In the genomic region with DNA sequence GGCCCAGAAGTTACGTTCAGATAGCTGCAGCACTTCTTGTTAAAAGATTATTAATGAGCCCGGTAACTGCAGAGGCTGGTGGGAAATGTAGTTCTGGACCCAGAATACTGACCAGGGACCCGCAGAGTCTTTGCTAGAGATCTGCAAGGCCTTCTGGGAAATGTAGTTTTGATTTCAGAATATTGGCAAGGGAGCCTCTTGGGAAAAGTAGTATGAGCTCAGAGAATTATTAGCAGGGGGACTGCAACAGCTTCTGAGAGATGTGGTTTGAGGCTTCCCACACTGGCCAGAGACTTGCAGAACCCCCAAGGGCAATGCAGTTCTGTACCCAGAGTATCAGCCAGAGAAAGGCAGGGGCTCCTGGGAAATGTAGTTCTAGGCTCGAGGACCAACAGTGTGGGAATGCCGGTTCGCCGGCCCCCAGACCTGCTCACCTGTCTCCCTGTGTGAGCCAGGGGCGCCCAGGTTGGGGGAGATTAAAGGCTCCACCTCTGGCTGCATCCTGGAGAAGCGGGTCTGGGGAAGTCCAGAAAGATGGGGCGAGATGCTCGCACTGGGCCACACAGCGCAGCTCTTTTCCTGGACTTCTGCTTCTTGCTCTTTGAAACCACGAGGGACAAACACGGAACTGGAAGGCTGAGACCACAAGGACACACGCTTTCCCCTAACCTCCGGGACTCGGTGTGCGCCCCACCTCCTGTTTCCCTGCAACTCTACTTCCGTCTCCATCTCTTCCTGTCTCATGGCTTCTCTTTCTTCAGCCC, we compare ENCODE assay signal across 8 mouse cellular contexts. TPM values are rescaled to one million over a fixed set of nuclear protein-coding genes. Genes with fewer than 3 reads are reported as not detected.
DNase-seq lines count a peak whose midpoint lies in the region; ATAC-seq and TF ChIP-seq lines count a peak whose summit lies in the region.

No protein-coding gene starts in this region.

- H3K27me3 ChIP-seq in forebrain, postnatal 0 days (ENCODE audit: insufficient read depth, low read length): no peaks in the 10 kb centered on the region
- H3K27me3 ChIP-seq in lung, embryonic 15.5 days: peaks cover 3% of the 10 kb centered on the region; the same call in 1 of the 2 replicates
- H3K27me3 ChIP-seq in thymus, adult 2 months (ENCODE audit: control insufficient read depth, insufficient read depth, low read length): no peaks in the 10 kb centered on the region

- TF ChIP-seq CTCF in forebrain, postnatal 0 days (IDR thresholded peaks at IDR 0.05; ENCODE audit: low read depth): no peak
- TF ChIP-seq CTCF in olfactory bulb, adult 2 months (IDR thresholded peaks at IDR 0.05; ENCODE audit: insufficient read depth, low read depth, low read length): no peak
- TF ChIP-seq CTCF in thymus, adult 2 months (IDR thresholded peaks at IDR 0.05; ENCODE audit: borderline replicate concordance, control insufficient read depth, extremely low read depth, insufficient read depth, low read length, poor library complexity): no peak

- H3K9me3 ChIP-seq in ES-E14 (ENCODE audit: control insufficient read depth, insufficient read depth, low read depth, low read length): no peaks in the 10 kb centered on the region
- no peaks in the 10 kb centered on the region for H3K9me3 ChIP-seq in forebrain, postnatal 0 days (ENCODE audit: low read length)
- no peaks in the 10 kb centered on the region for H3K9me3 ChIP-seq in lung, embryonic 15.5 days

- in situ Hi-C loops in ES-E14 (cut with MboI; ENCODE audit: low sequenced_read_pairs in 2 of 2, unreplicated experiment in 2 of 2): no loop called here

- DNase-seq in ES-E14 (ENCODE audit: low read depth, low spot score): peak; percentile 75
- peak; percentile 89 for DNase-seq in cerebellum, adult 11-12 months
- DNase-seq in forebrain, postnatal 0 days: peak; percentile 93
- peak; percentile 97 for DNase-seq in layer of hippocampus, adult 9-10 months (ENCODE audit: low spot score)
- DNase-seq in thymus, adult 2 months: peak; percentile 70

- H3K4me2 ChIP-seq in forebrain, postnatal 0 days (ENCODE audit: low read depth): peak overlapping the region; percentile 82
- peak overlapping the region; percentile 86 for H3K4me2 ChIP-seq in lung, embryonic 15.5 days

- ATAC-seq in forebrain, postnatal 0 days: peak; percentile 93
- ATAC-seq in hematopoietic stem cell, adult 5-6 weeks (replicated peaks in 1 of 2; ENCODE audit: insufficient read depth in 1 of 2, low FRiP score in 2 of 2, low TSS enrichment in 1 of 2, low read depth in 1 of 2, poor library complexity in 2 of 2, severe bottlenecking in 2 of 2): peak; percentile 93 to 97
- ATAC-seq in lung, embryonic 15.5 days (ENCODE audit: borderline replicate concordance, extremely low read depth, low FRiP score, low TSS enrichment): peak; percentile 93

- H3K4me1 ChIP-seq in ES-E14 (ENCODE audit: control insufficient read depth in 2 of 2, insufficient read depth in 2 of 2, low read length in 2 of 2, poor library complexity in 1 of 2): peaks cover 0 to 7% of the 10 kb centered on the region in 2 experiments; a peak in 2 of 4 replicates
- no peaks in the 10 kb centered on the region for H3K4me1 ChIP-seq in forebrain, postnatal 0 days (ENCODE audit: insufficient read depth)
- peaks cover 14% of the 10 kb centered on the region for H3K4me1 ChIP-seq in lung, embryonic 15.5 days
- peaks cover 11% of the 10 kb centered on the region for H3K4me1 ChIP-seq in olfactory bulb, adult 2 months (ENCODE audit: control insufficient read depth, insufficient read depth, low read length)
- peaks cover 13% of the 10 kb centered on the region for H3K4me1 ChIP-seq in thymus, adult 2 months (replicated peaks; ENCODE audit: control insufficient read depth, insufficient read depth, low read length)

- under 1% methylated on average over 19 of the region's 19 CpGs for WGBS in forebrain, postnatal 0 days
- WGBS in lung, embryonic 15.5 days: 1% methylated on average over 18 of the region's 19 CpGs
- under 1% methylated on average over 19 of the region's 19 CpGs for WGBS in olfactory bulb, adult 2 months
- 1% methylated on average over 19 of the region's 19 CpGs for WGBS in thymus, adult 2 months

- peak overlapping the region; percentile 97 for H3K27ac ChIP-seq in ES-E14 (ENCODE audit: insufficient read depth, low read depth, low read length, poor library complexity, severe bottlenecking)
- peak overlapping the region; percentile 89 for H3K27ac ChIP-seq in forebrain, postnatal 0 days (ENCODE audit: low read depth, low read length)
- H3K27ac ChIP-seq in lung, embryonic 15.5 days: peak overlapping the region; percentile 84
- peak overlapping the region; percentile 82 for H3K27ac ChIP-seq in olfactory bulb, adult 2 months (ENCODE audit: insufficient read depth, low read depth, low read length)
- H3K27ac ChIP-seq in thymus, adult 2 months (ENCODE audit: control insufficient read depth, insufficient read depth, low read length): no peak overlapping the region

- H3K36me3 ChIP-seq in ES-E14 (ENCODE audit: control insufficient read depth, insufficient read depth, low read length, poor library complexity, severe bottlenecking): no peaks in the 10 kb centered on the region
- H3K36me3 ChIP-seq in forebrain, postnatal 0 days (ENCODE audit: insufficient read depth): no peaks in the 10 kb centered on the region
- no peaks in the 10 kb centered on the region for H3K36me3 ChIP-seq in lung, embryonic 15.5 days
- no peaks in the 10 kb centered on the region for H3K36me3 ChIP-seq in thymus, adult 2 months (ENCODE audit: control insufficient read depth, insufficient read depth, low read length)

- peak overlapping the region; percentile 69 to 80 for H3K4me3 ChIP-seq in ES-E14 (ENCODE audit: insufficient read depth in 1 of 2, low read depth in 1 of 2, low read length in 2 of 2, poor library complexity in 1 of 2, severe bottlenecking in 1 of 2)
- peak overlapping the region; percentile 54 for H3K4me3 ChIP-seq in forebrain, postnatal 0 days (ENCODE audit: low read depth, low read length)
- peak overlapping the region; percentile 59 for H3K4me3 ChIP-seq in lung, embryonic 15.5 days
- H3K4me3 ChIP-seq in olfactory bulb, adult 2 months (ENCODE audit: insufficient read depth, low read depth, low read length): peak overlapping the region; percentile 86
- peak overlapping the region; percentile 51 for H3K4me3 ChIP-seq in thymus, adult 2 months (ENCODE audit: control insufficient read depth, insufficient read depth, low read length)

- no peak for TF ChIP-seq POLR2A in olfactory bulb, adult 2 months (IDR thresholded peaks at IDR 0.05; ENCODE audit: insufficient read depth, low read depth, low read length)
- TF ChIP-seq POLR2A in thymus, adult 2 months (IDR thresholded peaks at IDR 0.05; ENCODE audit: control insufficient read depth, extremely low read depth, insufficient read depth, low read length, poor library complexity): no peak

- peak overlapping the region; percentile 80 for H3K9ac ChIP-seq in ES-E14 (ENCODE audit: insufficient read depth, low read depth, low read length, poor library complexity, severe bottlenecking)
- H3K9ac ChIP-seq in forebrain, postnatal 0 days: peak overlapping the region; percentile 56
- H3K9ac ChIP-seq in lung, embryonic 15.5 days: peak overlapping the region; percentile 55

TF ChIP-seq in ES-E14, 5 proteins besides CTCF, POLR2A, EP300 and RAD21:
- TF ChIP-seq CHD2 (IDR thresholded peaks at IDR 0.05; ENCODE audit: low read depth, low read length) (no peak), HCFC1 (IDR thresholded peaks at IDR 0.05; ENCODE audit: borderline replicate concordance, insufficient read depth, low read length) (peak; percentile 97)

RNA-seq across cellular contexts. Expression of gene Syt3, which starts 9.8 kb away (rescaled TPM):
- 5.8 and 8.0 TPM in 2 replicates for total RNA-seq in ES-E14 (2012; rRNA removed)
- 48.2 and 77.2 TPM in 2 replicates for total RNA-seq in forebrain, postnatal 0 days (2014; rRNA removed)
- polyA plus RNA-seq in forebrain, postnatal 0 days (2015; fragmentation: Nextera tagmentation; extraction: Ambion mirVana): 43.9 and 55.0 TPM in 2 replicates
- total RNA-seq in hematopoietic stem cell, adult 5-6 weeks (2017): 0.79 and 1.8 TPM in 2 replicates
- 2.1 and 2.3 TPM in 2 replicates for polyA plus RNA-seq in lung, embryonic 15.5 days (2015; fragmentation: Nextera tagmentation; extraction: Ambion mirVana)
- not detected in 2 replicates for polyA plus RNA-seq in olfactory bulb, adult 2 months (2012; ENCODE audit: insufficient read depth, insufficient read length, low replicate concordance, missing spikeins)
- polyA plus RNA-seq in thymus, adult 2 months (2012; rRNA removed): 2.5 and 2.7 TPM in 2 replicates

RNA-seq across cellular contexts. Expression of gene 1700008O03Rik, which starts 11.5 kb away (rescaled TPM):
- total RNA-seq in ES-E14 (2012; rRNA removed): 1.4 and 4.8 TPM in 2 replicates
- total RNA-seq in forebrain, postnatal 0 days (2014; rRNA removed): 1.3 and 7.3 TPM in 2 replicates
- polyA plus RNA-seq in forebrain, postnatal 0 days (2015; fragmentation: Nextera tagmentation; extraction: Ambion mirVana): 2.7 and 3.5 TPM in 2 replicates
- 1.9 TPM in 1 of 2 replicates, not detected in the other for total RNA-seq in hematopoietic stem cell, adult 5-6 weeks (2017)
- polyA plus RNA-seq in lung, embryonic 15.5 days (2015; fragmentation: Nextera tagmentation; extraction: Ambion mirVana): 1.1 and 1.4 TPM in 2 replicates
- not detected in 2 replicates for polyA plus RNA-seq in olfactory bulb, adult 2 months (2012; ENCODE audit: insufficient read depth, insufficient read length, low replicate concordance, missing spikeins)
- polyA plus RNA-seq in thymus, adult 2 months (2012; rRNA removed): 1.8 and 2.1 TPM in 2 replicates

RNA-seq across cellular contexts. Expression of gene Lrrc4b, which starts 54.7 kb away (rescaled TPM):
- 0.18 TPM in 1 of 2 replicates, not detected in the other for total RNA-seq in ES-E14 (2012; rRNA removed)
- total RNA-seq in forebrain, postnatal 0 days (2014; rRNA removed): 347 and 391 TPM in 2 replicates
- polyA plus RNA-seq in forebrain, postnatal 0 days (2015; fragmentation: Nextera tagmentation; extraction: Ambion mirVana): 19.5 and 22.2 TPM in 2 replicates
- not detected in 2 replicates for total RNA-seq in hematopoietic stem cell, adult 5-6 weeks (2017)
- polyA plus RNA-seq in lung, embryonic 15.5 days (2015; fragmentation: Nextera tagmentation; extraction: Ambion mirVana): 0.88 and 0.98 TPM in 2 replicates
- not detected in 2 replicates for polyA plus RNA-seq in olfactory bulb, adult 2 months (2012; ENCODE audit: insufficient read depth, insufficient read length, low replicate concordance, missing spikeins)
- polyA plus RNA-seq in thymus, adult 2 months (2012; rRNA removed): 0.84 and 1.4 TPM in 2 replicates

Comparison
In these comparisons a context has a peak if more than half of its experiments do, and no peak if none do; other contexts are left out.
1. RNA of gene Syt3, which starts 9.8 kb away (polyA plus RNA-seq): 43.9 to 55.0 TPM in forebrain, postnatal 0 days; 2.5 to 2.7 TPM in thymus, adult 2 months, 2.1 to 2.3 TPM in lung, embryonic 15.5 days and not detected in olfactory bulb, adult 2 months; every median in the first group is over 10 times any median in the second.
2. Peak in every context shown above with its lines, with median percentiles within 50 percentile points of each other: DNase-seq, H3K4me3 ChIP-seq, H3K9ac ChIP-seq and ATAC-seq.